Mouse (Mus musculus) forebrain, embryonic 14.5 days (tissue): ENCODE results near the gene Ckap2l. TPM values are rescaled to one million over a fixed set of nuclear protein-coding genes. Genes with fewer than 3 reads are reported as not detected.

Source experiments
- ATAC-seq: fragments of 200-750 bp; cut with Nextera tagmentation; 2 replicates; pipeline ENCODE4 v1.8.0; 2017; ENCODE audit warnings: mild to moderate bottlenecking, moderate library complexity
- DNase-seq: peaks from one replicate; pipeline ENCODE4 v3.0.0-alpha.2; 2015; ENCODE audit warnings: low spot score
- H3K27ac ChIP-seq: fragments of 300-500 bp; sonication (generic); 2 replicates; pipeline ENCODE4 v1.5.1; 2014; ENCODE audit warnings: low read depth, mild to moderate bottlenecking, control low read depth, low read length, moderate library complexity
- H3K27me3 ChIP-seq: fragments of 300-500 bp; sonication (generic); replicated peaks from 2 replicates; pipeline ENCODE4 v1.6.1; 2014; ENCODE audit warnings: low read length, control low read depth, mixed read lengths; ENCODE audit not compliant: control insufficient read depth, insufficient read depth
- H3K36me3 ChIP-seq: fragments of 300-500 bp; sonication (generic); 2 replicates; pipeline ENCODE4 v1.6.1; 2014; ENCODE audit warnings: low read length, control low read depth; ENCODE audit not compliant: control insufficient read depth, insufficient read depth
- H3K4me1 ChIP-seq: fragments of 300-500 bp; sonication (generic); 2 replicates; pipeline ENCODE4 v1.6.1; 2014; ENCODE audit warnings: antibody characterized with exemption, low read length, control low read depth; ENCODE audit not compliant: control insufficient read depth, insufficient read depth
- H3K4me2 ChIP-seq: fragments of 300-500 bp; sonication (generic); 2 replicates; pipeline ENCODE4 v1.6.1; 2014; ENCODE audit warnings: mild to moderate bottlenecking, control low read depth, low read length
- H3K4me3 ChIP-seq: fragments of 300-500 bp; sonication (generic); 2 replicates; pipeline ENCODE4 v1.5.1; 2014; ENCODE audit warnings: low read depth, low read length, control low read depth
- H3K9ac ChIP-seq: fragments of 300-500 bp; sonication (generic); 2 replicates; pipeline ENCODE4 v1.6.1; 2014; ENCODE audit warnings: mild to moderate bottlenecking, low read length, control low read depth, moderate library complexity
- H3K9me3 ChIP-seq: fragments of 300-500 bp; sonication (generic); replicated peaks from 2 replicates; pipeline ENCODE4 v1.6.1; 2016; ENCODE audit warnings: low read length, control low read depth, mixed read lengths; ENCODE audit not compliant: control insufficient read depth
- WGBS: fragments of 180-500 bp; shearing (Covaris S2); extraction: QIAGEN DNeasy Blood & Tissue Kit; methylation state at CpG from one replicate; pipeline ENCODE4 v1.1.7; 2014; 5-methylcytosine and 5-hydroxymethylcytosine counted together
- polyA plus RNA-seq: library from polyadenylated mRNA; unstranded; fragments of >200 nt; fragmentation: Nextera tagmentation; extraction: Ambion mirVana; gene quantifications from 2 replicates; pipeline ENCODE4 v1.2.1, GENCODE M21; 2014

Gene Ckap2l
- polyA plus RNA-seq, 1 experiment from 2014 or later, result 44.2 TPM

GRCm38 (mm10) chr2:129320033-129320605 lies 23.1 kb upstream of the Ckap2l start:
- H3K4me3 ChIP-seq, result no peak overlapping the region
- no peak for ATAC-seq
- H3K9me3 ChIP-seq, result no peaks in the 10 kb centered on the region
- no peak for DNase-seq
- H3K4me2 ChIP-seq, result no peak overlapping the region
- no peak overlapping the region for H3K27ac ChIP-seq
- no peak overlapping the region for H3K9ac ChIP-seq
- H3K36me3 ChIP-seq, result no peaks in the 10 kb centered on the region
- 85% methylated on average over 8 of the region's 8 CpGs for WGBS
- H3K4me1 ChIP-seq, result no peaks in the 10 kb centered on the region
- H3K27me3 ChIP-seq, result no peaks in the 10 kb centered on the region

DNA sequence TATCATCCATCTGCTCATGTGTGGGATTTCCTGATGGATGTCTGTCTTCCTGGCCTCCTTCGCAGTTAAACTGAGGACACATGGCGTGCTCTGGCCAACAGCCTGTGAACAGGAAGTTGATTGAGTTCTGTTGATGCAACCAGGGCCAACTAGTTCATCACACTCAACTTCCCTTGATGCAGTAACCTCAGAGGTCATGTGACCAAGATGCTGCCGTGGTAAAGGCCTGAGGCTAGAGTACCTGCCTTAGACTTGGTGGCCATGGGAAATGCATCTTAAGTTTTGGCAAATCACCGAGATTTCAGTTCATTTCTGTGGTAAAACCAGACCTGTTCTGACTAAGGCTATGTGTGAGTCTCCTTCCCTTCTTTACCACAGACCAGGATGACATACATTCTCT lies 18.8 kb upstream of the Ckap2l start:
- H3K9ac ChIP-seq, result no peak overlapping the region
- H3K4me2 ChIP-seq, result no peak overlapping the region
- no peaks in the 10 kb centered on the region for H3K4me1 ChIP-seq
- H3K4me3 ChIP-seq, result no peak overlapping the region
- no peak overlapping the region for H3K27ac ChIP-seq
- H3K9me3 ChIP-seq, result no peaks in the 10 kb centered on the region
- no peak for DNase-seq
- no peaks in the 10 kb centered on the region for H3K27me3 ChIP-seq
- no peak for ATAC-seq
- 85% methylated on average over 4 of the region's 4 CpGs for WGBS
- H3K36me3 ChIP-seq, result no peaks in the 10 kb centered on the region

- ATAC-seq (no peak), DNase-seq (no peak)
- Histone ChIP-seq H3K27me3 (no peaks in the 10 kb centered on the region), H3K9ac (no peak overlapping the region), H3K36me3 (no peaks in the 10 kb centered on the region), H3K4me2 (no peak overlapping the region), H3K4me1 (no peaks in the 10 kb centered on the region), H3K27ac (no peak overlapping the region), H3K9me3 (no peaks in the 10 kb centered on the region), H3K4me3 (no peak overlapping the region)
- 79% methylated on average over 6 of the region's 6 CpGs for WGBS
Measured at GRCm38 (mm10) chr2:129314880-129315279, 17.9 kb upstream of the Ckap2l start.

GRCm38 (mm10) chr2:129313934-129314333 lies 16.9 kb upstream of the Ckap2l start:
- no peaks in the 10 kb centered on the region for H3K36me3 ChIP-seq
- WGBS, result 96% methylated on average over 1 of the region's 1 CpGs
- no peak for DNase-seq
- no peaks in the 10 kb centered on the region for H3K4me1 ChIP-seq
- no peak overlapping the region for H3K9ac ChIP-seq
- ATAC-seq, result no peak
- no peak overlapping the region for H3K4me3 ChIP-seq
- H3K27ac ChIP-seq, result no peak overlapping the region
- H3K9me3 ChIP-seq, result no peaks in the 10 kb centered on the region
- no peak overlapping the region for H3K4me2 ChIP-seq
- no peaks in the 10 kb centered on the region for H3K27me3 ChIP-seq

DNA sequence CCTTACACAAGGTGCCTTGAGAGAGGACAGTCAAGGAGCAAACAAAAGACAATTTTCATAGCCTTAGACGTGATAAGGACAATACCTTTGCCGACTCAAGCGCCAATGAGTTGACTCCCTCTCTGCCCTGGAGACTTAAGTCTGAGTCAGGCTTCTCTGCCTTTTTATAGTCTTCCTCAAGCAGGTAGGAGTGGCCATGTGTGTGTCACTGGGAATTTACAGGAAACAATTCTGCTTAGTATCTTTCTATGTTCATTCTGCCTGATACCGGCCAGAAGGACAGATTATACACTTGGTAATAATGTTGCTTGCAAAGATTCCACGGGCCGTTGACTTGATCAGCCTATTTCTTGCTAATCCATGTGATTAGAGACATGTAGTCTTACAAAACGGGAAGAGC lies 12.8 kb upstream of the Ckap2l start, which contains the start of gene Il1a:
Gene Il1a (minus strand): TSS at position 137 of the 400 bp plus-strand sequence.
- no peaks in the 10 kb centered on the region for H3K9me3 ChIP-seq
- H3K4me3 ChIP-seq, result no peak within 1 kb of the TSS
- no peaks in the 10 kb centered on the region for H3K36me3 ChIP-seq
- 85% methylated on average over 7 of the region's 7 CpGs for WGBS
- no peaks in the 10 kb centered on the region for H3K27me3 ChIP-seq
- H3K4me2 ChIP-seq, result no peak within 1 kb of the TSS
- no peak for DNase-seq
- H3K4me1 ChIP-seq, result no peaks in the 10 kb centered on the region
- H3K9ac ChIP-seq, result no peak within 1 kb of the TSS
- H3K27ac ChIP-seq, result no peak within 1 kb of the TSS
- ATAC-seq, result no peak

DNA sequence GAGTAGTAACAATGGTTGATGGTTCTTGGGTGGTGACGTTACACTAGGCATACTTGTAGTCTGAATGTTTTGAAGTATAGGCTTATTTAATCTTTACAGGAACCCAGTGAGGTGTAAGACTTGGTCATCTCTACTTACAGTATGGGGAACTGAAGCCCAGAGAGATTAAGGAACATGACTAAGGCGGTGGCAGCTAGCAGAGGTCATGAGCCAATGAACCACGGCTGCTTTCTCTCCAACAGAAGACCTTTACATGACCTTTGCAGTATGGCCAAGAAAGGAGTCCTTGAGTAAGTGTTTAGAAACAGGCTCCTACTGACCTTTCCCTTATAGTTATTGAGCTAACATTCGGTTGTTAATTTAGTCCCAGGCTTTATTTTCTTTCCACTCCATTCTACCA lies 9.0 kb upstream of the Ckap2l start:
- Histone ChIP-seq H3K4me2 (no peak overlapping the region), H3K27ac (no peak overlapping the region), H3K9me3 (no peaks in the 10 kb centered on the region), H3K27me3 (no peaks in the 10 kb centered on the region), H3K4me3 (no peak overlapping the region), H3K36me3 (no peaks in the 10 kb centered on the region), H3K9ac (no peak overlapping the region), H3K4me1 (no peaks in the 10 kb centered on the region)
- ATAC-seq (no peak), DNase-seq (no peak)
- 82% methylated on average over 4 of the region's 4 CpGs for WGBS

DNA sequence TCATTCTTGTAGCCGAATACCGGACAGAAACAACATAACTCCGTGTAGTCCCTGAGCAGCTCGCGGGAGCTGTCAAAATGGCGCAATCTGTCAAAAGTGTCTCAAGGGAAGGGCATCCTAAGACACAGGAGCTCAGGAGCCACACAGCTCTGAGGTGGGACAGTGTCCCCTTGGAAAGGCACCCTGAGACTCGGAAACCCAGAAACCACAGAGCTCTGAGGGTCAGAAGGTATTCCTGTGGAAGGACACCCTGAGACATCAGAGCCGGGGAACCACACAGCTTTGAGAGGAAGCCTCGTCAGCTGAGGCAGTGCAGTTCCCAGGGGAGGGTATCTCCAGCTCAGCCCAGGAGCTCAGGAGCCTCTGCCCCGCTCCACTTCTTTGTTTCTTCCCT lies 574 bp upstream of the Ckap2l start:
- WGBS, result 5% methylated on average over 10 of the region's 10 CpGs
- H3K9ac ChIP-seq, result peak overlapping the region; percentile 73
- ATAC-seq (peak; percentile 57), DNase-seq (no peak)
- no peaks in the 10 kb centered on the region for H3K27me3 ChIP-seq
- H3K4me3 ChIP-seq, result peak overlapping the region; percentile 54
- H3K4me1 ChIP-seq, result no peaks in the 10 kb centered on the region; the same call in 1 of the 2 replicates
- H3K36me3 ChIP-seq, result no peaks in the 10 kb centered on the region
- H3K4me2 ChIP-seq, result peak overlapping the region; percentile 71
- H3K27ac ChIP-seq, result peak overlapping the region; percentile 92
- H3K9me3 ChIP-seq, result no peaks in the 10 kb centered on the region

- no peak overlapping the region for H3K27ac ChIP-seq
- WGBS, result 42% methylated on average over 5 of the region's 5 CpGs
- H3K36me3 ChIP-seq, result no peaks in the 10 kb centered on the region
- no peaks in the 10 kb centered on the region for H3K27me3 ChIP-seq
- H3K4me3 ChIP-seq, result peak overlapping the region; percentile 54
- DNase-seq (no peak), ATAC-seq (no peak)
- H3K4me2 ChIP-seq, result peak overlapping the region; percentile 51
- peak overlapping the region; percentile 62; the same call in 1 of the 2 replicates for H3K9ac ChIP-seq
- H3K9me3 ChIP-seq, result no peaks in the 10 kb centered on the region
- no peaks in the 10 kb centered on the region; the same call in 1 of the 2 replicates for H3K4me1 ChIP-seq
Measured at GRCm38 (mm10) chr2:129296086-129296485, 926 bp downstream of the Ckap2l start.

- no peak for ATAC-seq
- no peak for DNase-seq
- Histone ChIP-seq H3K4me3 (no peak overlapping the region), H3K9ac (no peak overlapping the region), H3K9me3 (no peaks in the 10 kb centered on the region), H3K4me1 (no peaks in the 10 kb centered on the region; the same call in 1 of the 2 replicates), H3K36me3 (peaks cover 2% of the 10 kb centered on the region), H3K4me2 (no peak overlapping the region), H3K27ac (no peak overlapping the region), H3K27me3 (no peaks in the 10 kb centered on the region)
- 92% methylated on average over 5 of the region's 5 CpGs for WGBS
Measured at GRCm38 (mm10) chr2:129295075-129295474, 1.9 kb downstream of the Ckap2l start.
